Comparison of ENCODE assay signal across 8 mouse cellular contexts in the genomic region with DNA sequence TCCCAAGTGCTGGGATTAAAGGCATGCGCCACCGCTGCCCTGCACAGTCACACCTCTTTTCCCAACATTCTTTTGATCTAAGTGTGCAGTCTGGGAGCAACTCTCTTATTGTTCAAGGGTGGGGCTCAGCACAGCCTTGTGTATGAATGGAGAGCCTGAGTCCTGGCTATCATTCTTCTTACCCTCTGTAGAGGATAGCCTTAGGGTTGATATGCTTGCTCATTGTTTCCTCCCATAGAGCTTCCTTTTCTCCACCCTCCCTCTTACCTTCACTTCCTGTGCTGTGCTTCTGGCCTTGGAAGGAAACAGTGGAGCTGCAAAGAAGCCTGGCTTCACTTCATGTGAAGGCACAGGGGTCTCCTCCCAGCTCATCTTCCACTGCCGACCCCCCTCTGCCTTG. TPM values are rescaled to one million over a fixed set of nuclear protein-coding genes. Genes with fewer than 3 reads are reported as not detected.
DNase-seq lines count a peak whose midpoint lies in the region; ATAC-seq and TF ChIP-seq lines count a peak whose summit lies in the region.

Gene Cd63, plus strand, starts transcription at position 292 of the 400 bp plus-strand sequence.

- no peak within 1 kb of the TSS for H3K4me3 ChIP-seq in kidney, embryonic 16.5 days (ENCODE audit: low read length)
- no peak within 1 kb of the TSS for H3K4me3 ChIP-seq in midbrain, embryonic 11.5 days (ENCODE audit: low read depth, low read length)

- no peaks in the 10 kb centered on the region for H3K9me3 ChIP-seq in kidney, embryonic 16.5 days (ENCODE audit: low read length)
- H3K9me3 ChIP-seq in midbrain, embryonic 11.5 days (ENCODE audit: control insufficient read depth, low read length) = no peaks in the 10 kb centered on the region

- no peaks in the 10 kb centered on the region for H3K36me3 ChIP-seq in kidney, embryonic 16.5 days (ENCODE audit: insufficient read depth, low read length)
- no peaks in the 10 kb centered on the region for H3K36me3 ChIP-seq in midbrain, embryonic 11.5 days (ENCODE audit: control insufficient read depth, insufficient read depth, low read length)

- ATAC-seq in granulocyte monocyte progenitor cell, adult 5-6 weeks (replicated peaks; ENCODE audit: poor library complexity, severe bottlenecking) = peak; percentile 26
- no peak for ATAC-seq in kidney, embryonic 16.5 days (ENCODE audit: low FRiP score, low TSS enrichment)
- no peak for ATAC-seq in midbrain, embryonic 11.5 days (ENCODE audit: low FRiP score)

- no peak for TF ChIP-seq POLR2A in brain, embryonic 14.5 days (IDR thresholded peaks at IDR 0.05; ENCODE audit: borderline replicate concordance, extremely low read depth, insufficient read depth, insufficient read length, poor library complexity, severe bottlenecking)

- no peak for TF ChIP-seq CTCF in brain, embryonic 14.5 days (IDR thresholded peaks at IDR 0.05; ENCODE audit: borderline replicate concordance, extremely low read depth, insufficient read depth, insufficient read length)

- no peak for DNase-seq in left cerebral cortex, adult 18-20 months (ENCODE audit: low spot score in 2 of 2)
- DNase-seq in left cerebral cortex, adult 9 months (ENCODE audit: low spot score in 2 of 2) = no peak
- DNase-seq in brain, embryonic 14.5 days (ENCODE audit: low read depth) = no peak
- no peak for DNase-seq in midbrain, embryonic 11.5 days (ENCODE audit: low spot score, missing footprints)
- DNase-seq in cerebellum, postnatal 4 days (ENCODE audit: low spot score in 2 of 2) = no peak
- DNase-seq in retina, embryonic 14.5 days (ENCODE audit: low spot score) = no peak

- H3K4me1 ChIP-seq in kidney, embryonic 16.5 days (ENCODE audit: insufficient read depth, low read length) = peaks cover 9% of the 10 kb centered on the region; the same call in 1 of the 2 replicates
- no peaks in the 10 kb centered on the region for H3K4me1 ChIP-seq in midbrain, embryonic 11.5 days (ENCODE audit: control insufficient read depth, insufficient read depth, low read length)

- 87% methylated on average over 3 of the region's 3 CpGs for WGBS in kidney, embryonic 16.5 days
- 90% methylated on average over 3 of the region's 3 CpGs for WGBS in midbrain, embryonic 11.5 days

- H3K4me2 ChIP-seq in kidney, embryonic 16.5 days (replicated peaks; ENCODE audit: low read depth, low read length) = no peak within 1 kb of the TSS
- H3K4me2 ChIP-seq in midbrain, embryonic 11.5 days = no peak within 1 kb of the TSS

- peak within 1 kb of the TSS; percentile 44 for H3K27ac ChIP-seq in kidney, embryonic 16.5 days (ENCODE audit: low read length)
- H3K27ac ChIP-seq in midbrain, embryonic 11.5 days (ENCODE audit: low read depth, low read length) = no peak within 1 kb of the TSS

- peaks cover 13% of the 10 kb centered on the region for H3K27me3 ChIP-seq in kidney, embryonic 16.5 days (ENCODE audit: insufficient read depth, low read length)
- H3K27me3 ChIP-seq in midbrain, embryonic 11.5 days (ENCODE audit: control insufficient read depth, insufficient read depth, low read length) = peaks cover 11% of the 10 kb centered on the region; the same call in 1 of the 2 replicates

- H3K9ac ChIP-seq in kidney, embryonic 16.5 days (replicated peaks; ENCODE audit: low read length) = no peak within 1 kb of the TSS
- no peak within 1 kb of the TSS for H3K9ac ChIP-seq in midbrain, embryonic 11.5 days (ENCODE audit: low read length)

RNA-seq across cellular contexts. Expression of gene Cd63, which starts in this region (rescaled TPM):
- 10 to 100 TPM; 69.1 to 71.4 TPM for total RNA-seq in left cerebral cortex, adult 18-20 months (2021)
- polyA plus RNA-seq in brain, embryonic 14.5 days (2012; rRNA removed) = 59.6 and 74.0 TPM in 2 replicates
- 139 and 203 TPM in 2 replicates for total RNA-seq in granulocyte monocyte progenitor cell, adult 5-6 weeks (2014; fragmentation: Nextera tagmentation)
- total RNA-seq in granulocyte monocyte progenitor cell, adult 5-6 weeks (2017) = 123 and 185 TPM in 2 replicates
- polyA plus RNA-seq in kidney, embryonic 16.5 days (2015; fragmentation: Nextera tagmentation; extraction: Ambion mirVana) = 775 and 850 TPM in 2 replicates
- 168 and 177 TPM in 2 replicates for polyA plus RNA-seq in midbrain, embryonic 11.5 days (2014; fragmentation: Nextera tagmentation; extraction: Ambion mirVana)
